Mouse (Mus musculus): ENCODE results near the gene Gpha2.

Gene Gpha2

GRCm38 (mm10) chr19:6273998-6274608, 47.9 kb downstream of the Gpha2 start:
- DNase-seq (ENCODE audit: low read depth): no peak

- no peak for DNase-seq (ENCODE audit: low read depth)
Observed at GRCm38 (mm10) chr19:6275740-6276389, 49.7 kb downstream of the Gpha2 start.

- DNase-seq (ENCODE audit: low read depth): peak; percentile 95
Observed at GRCm38 (mm10) chr19:6276426-6277421, 50.5 kb downstream of the Gpha2 start, which contains the start of gene Ehd1. Ehd1 (plus strand) TSS chr19:6276725.

Data from c-Kit-positive CD71-negative TER-119-negative erythroid progenitor cells, embryonic 14.5 days (primary cell).